Mouse (Mus musculus) stomach, embryonic 14.5 days (tissue): Measurements from ENCODE around the gene Hgfac. TPM values are rescaled to one million over a fixed set of nuclear protein-coding genes. Genes with fewer than 3 reads are reported as not detected.

Experiments used
- ATAC-seq: fragments of 200-750 bp; cut with Nextera tagmentation; 2 replicates; pipeline ENCODE4 v1.8.0; 2017; ENCODE audit warnings: low read depth, moderate TSS enrichment; ENCODE audit not compliant: insufficient number of reproducible peaks, insufficient read depth, low FRiP score
- H3K27ac ChIP-seq: fragments of 300-500 bp; sonication (generic); 2 replicates; pipeline ENCODE4 v1.5.1; 2014; ENCODE audit warnings: mild to moderate bottlenecking, low read length, moderate library complexity, mixed read lengths
- H3K27me3 ChIP-seq: fragments of 300-500 bp; sonication (generic); 2 replicates; pipeline ENCODE4 v1.6.1; 2014; ENCODE audit warnings: low read length, control low read depth, mixed read lengths; ENCODE audit not compliant: control insufficient read depth, insufficient read depth
- H3K36me3 ChIP-seq: fragments of 300-500 bp; sonication (generic); 2 replicates; pipeline ENCODE4 v1.6.1; 2014; ENCODE audit warnings: mild to moderate bottlenecking, control low read depth, low read length, moderate library complexity, mixed read lengths; ENCODE audit not compliant: control insufficient read depth, insufficient read depth
- H3K4me1 ChIP-seq: fragments of 300-500 bp; sonication (generic); 2 replicates; pipeline ENCODE4 v1.6.1; 2014; ENCODE audit warnings: low read length, control low read depth, mixed read lengths; ENCODE audit not compliant: control insufficient read depth, insufficient read depth
- H3K4me2 ChIP-seq: fragments of 300-500 bp; sonication (generic); replicated peaks from 2 replicates; pipeline ENCODE4 v1.6.1; 2014; ENCODE audit warnings: low read depth, low read length, control low read depth
- H3K4me3 ChIP-seq: fragments of 300-500 bp; sonication (generic); 2 replicates; pipeline ENCODE4 v1.5.1; 2014; ENCODE audit warnings: low read depth, low read length, control low read depth
- H3K9ac ChIP-seq: fragments of 300-500 bp; sonication (generic); replicated peaks from 2 replicates; pipeline ENCODE4 v1.6.1; 2014; ENCODE audit warnings: low read depth, mild to moderate bottlenecking, control low read depth, low read length, moderate library complexity, mixed read lengths
- H3K9me3 ChIP-seq: fragments of 300-500 bp; sonication (generic); 2 replicates; pipeline ENCODE4 v1.6.1; 2016; ENCODE audit warnings: low read depth, low read length, control low read depth; ENCODE audit not compliant: control insufficient read depth
- WGBS: fragments of 180-500 bp; shearing (Covaris S2); extraction: QIAGEN DNeasy Blood & Tissue Kit; methylation state at CpG from one replicate; pipeline ENCODE4 v1.1.7; 2014; 5-methylcytosine and 5-hydroxymethylcytosine counted together
- polyA plus RNA-seq: library from polyadenylated mRNA; unstranded; fragments of >200 nt; fragmentation: Nextera tagmentation; extraction: Ambion mirVana; gene quantifications from 2 replicates; pipeline ENCODE4 v1.2.1, GENCODE M21; 2014

The Hgfac gene
- polyA plus RNA-seq, 1 experiment from 2014 or later: 0.58 TPM

DNA sequence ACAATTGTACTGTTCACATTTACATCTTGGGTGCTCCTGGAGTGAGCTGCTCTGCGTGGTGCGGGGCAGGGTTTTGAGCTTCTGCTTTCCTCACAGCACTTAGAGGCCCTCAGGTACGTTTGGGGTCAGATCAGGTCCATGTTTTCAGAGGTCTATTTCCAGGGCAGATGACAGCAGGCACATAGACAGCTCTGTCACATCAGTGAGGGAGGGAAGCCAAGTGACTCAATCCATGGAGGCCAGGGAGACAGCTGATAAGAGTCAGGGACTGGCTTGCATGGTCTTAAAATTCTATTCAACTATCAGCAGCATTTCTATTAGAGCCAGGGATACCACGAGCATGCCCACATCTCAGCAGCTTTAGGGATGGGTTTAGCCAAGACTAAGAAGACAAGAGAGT, 32.1 kb upstream of the Hgfac start:
- 88% methylated on average over 4 of the region's 4 CpGs for WGBS

GRCm38 (mm10) chr5:35010656-35011055, 30.7 kb upstream of the Hgfac start:
- Histone ChIP-seq H3K4me1 (no peaks in the 10 kb centered on the region), H3K4me2 (no peak overlapping the region), H3K4me3 (no peak overlapping the region), H3K9me3 (no peaks in the 10 kb centered on the region), H3K27ac (no peak overlapping the region), H3K36me3 (peaks cover 3% of the 10 kb centered on the region; the same call in 1 of the 2 replicates), H3K9ac (no peak overlapping the region), H3K27me3 (no peaks in the 10 kb centered on the region)
- 68% methylated on average over 5 of the region's 5 CpGs for WGBS
- ATAC-seq: no peak

More for the DNA sequence above, 32.1 kb upstream of the Hgfac start:
- H3K4me2 ChIP-seq: no peak overlapping the region
- H3K4me1 ChIP-seq: no peaks in the 10 kb centered on the region
- H3K36me3 ChIP-seq: peaks cover 3% of the 10 kb centered on the region; the same call in 1 of the 2 replicates
- H3K4me3 ChIP-seq: no peak overlapping the region
- H3K27me3 ChIP-seq: no peaks in the 10 kb centered on the region
- H3K27ac ChIP-seq: no peak overlapping the region
- no peak for ATAC-seq
- no peak overlapping the region for H3K9ac ChIP-seq
- H3K9me3 ChIP-seq: no peaks in the 10 kb centered on the region

DNA sequence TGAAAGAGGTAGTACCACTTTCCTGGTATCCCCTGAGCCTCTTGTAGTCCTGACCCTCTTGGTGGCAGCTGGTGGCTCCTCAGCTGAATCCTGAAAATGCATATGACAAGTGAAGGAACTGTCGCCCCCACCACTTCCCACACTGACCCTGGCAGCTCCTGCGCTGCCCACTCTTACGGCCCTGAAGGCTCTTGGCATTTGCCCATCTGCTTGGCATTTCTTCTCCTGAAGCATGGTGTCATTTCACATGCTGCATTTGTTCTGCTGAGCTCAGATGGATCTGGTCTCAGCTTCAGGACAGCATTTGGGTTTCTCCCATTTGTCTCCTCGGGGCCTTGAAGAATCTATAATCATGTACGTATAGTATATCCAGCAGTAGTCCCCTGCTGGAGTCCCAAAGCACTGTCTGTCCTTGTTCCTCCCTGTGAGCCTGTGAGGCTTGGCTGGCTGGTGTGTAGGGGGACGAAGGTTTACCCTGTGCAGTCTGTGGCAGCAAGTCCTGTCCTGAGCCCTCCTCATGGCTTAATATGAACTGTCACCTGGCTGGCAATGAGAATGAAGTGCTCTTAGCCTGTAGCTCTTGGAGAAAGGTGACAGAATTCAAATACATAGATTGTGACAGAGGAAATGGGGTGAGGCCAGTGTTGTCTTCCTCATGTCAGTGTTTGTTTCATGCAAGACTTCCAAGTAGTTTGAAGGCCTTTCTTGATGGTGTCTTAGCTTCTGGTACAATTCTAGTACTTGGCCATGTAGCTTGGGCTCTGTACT, 30.0 kb upstream of the Hgfac start:
- Histone ChIP-seq H3K27me3 (no peaks in the 10 kb centered on the region), H3K4me1 (no peaks in the 10 kb centered on the region), H3K4me3 (no peak overlapping the region), H3K9ac (no peak overlapping the region), H3K27ac (no peak overlapping the region), H3K36me3 (peaks cover 3% of the 10 kb centered on the region; the same call in 1 of the 2 replicates), H3K4me2 (no peak overlapping the region), H3K9me3 (no peaks in the 10 kb centered on the region)
- 93% methylated on average over 6 of the region's 6 CpGs for WGBS
- ATAC-seq: no peak

DNA sequence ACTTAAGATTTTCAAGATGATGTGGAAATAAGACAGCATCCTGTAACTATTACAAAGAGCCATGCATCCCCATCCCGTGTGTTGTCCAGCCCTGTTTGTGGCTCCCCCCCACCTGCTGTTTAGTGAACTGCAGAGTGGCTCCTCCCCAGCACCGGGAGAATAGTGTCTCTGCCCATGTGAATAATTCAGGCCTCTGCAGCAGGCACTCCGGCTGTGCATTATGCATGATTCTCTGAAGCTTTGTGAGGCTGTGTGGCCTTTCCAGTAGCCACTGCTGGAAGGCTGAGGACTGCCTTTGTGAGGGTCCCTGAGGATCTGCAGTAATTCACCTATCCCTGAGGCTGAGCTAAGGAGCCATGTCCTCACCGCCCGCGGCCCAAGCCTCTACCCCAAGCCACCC, 27.3 kb upstream of the Hgfac start:
- Histone ChIP-seq H3K27ac (no peak overlapping the region), H3K27me3 (no peaks in the 10 kb centered on the region), H3K36me3 (peaks cover 3% of the 10 kb centered on the region; the same call in 1 of the 2 replicates), H3K9ac (no peak overlapping the region), H3K4me1 (no peaks in the 10 kb centered on the region), H3K4me3 (no peak overlapping the region), H3K4me2 (no peak overlapping the region), H3K9me3 (no peaks in the 10 kb centered on the region)
- 86% methylated on average over 6 of the region's 6 CpGs for WGBS
- ATAC-seq: no peak

GRCm38 (mm10) chr5:35019673-35020300, 21.5 kb upstream of the Hgfac start:
- no peaks in the 10 kb centered on the region for H3K9me3 ChIP-seq
- peaks cover 24% of the 10 kb centered on the region for H3K36me3 ChIP-seq
- H3K4me3 ChIP-seq: no peak overlapping the region
- WGBS: 65% methylated on average over 9 of the region's 9 CpGs
- no peak overlapping the region for H3K4me2 ChIP-seq
- peak overlapping the region; percentile 69; the same call in 1 of the 2 replicates for H3K27ac ChIP-seq
- no peaks in the 10 kb centered on the region for H3K27me3 ChIP-seq
- ATAC-seq: no peak
- H3K9ac ChIP-seq: no peak overlapping the region
- peaks cover 2% of the 10 kb centered on the region; the same call in 1 of the 2 replicates for H3K4me1 ChIP-seq

GRCm38 (mm10) chr5:35020410-35021241, 20.7 kb upstream of the Hgfac start:
- Histone ChIP-seq H3K9ac (no peak overlapping the region), H3K4me2 (no peak overlapping the region), H3K4me3 (no peak overlapping the region), H3K27ac (peak overlapping the region; percentile 69; the same call in 1 of the 2 replicates), H3K36me3 (peaks cover 28% of the 10 kb centered on the region), H3K4me1 (peaks cover 2% of the 10 kb centered on the region; the same call in 1 of the 2 replicates), H3K9me3 (no peaks in the 10 kb centered on the region), H3K27me3 (no peaks in the 10 kb centered on the region)
- WGBS: 68% methylated on average over 9 of the region's 9 CpGs
- ATAC-seq: peak; percentile 62; the same call in 1 of the 2 replicates

DNA sequence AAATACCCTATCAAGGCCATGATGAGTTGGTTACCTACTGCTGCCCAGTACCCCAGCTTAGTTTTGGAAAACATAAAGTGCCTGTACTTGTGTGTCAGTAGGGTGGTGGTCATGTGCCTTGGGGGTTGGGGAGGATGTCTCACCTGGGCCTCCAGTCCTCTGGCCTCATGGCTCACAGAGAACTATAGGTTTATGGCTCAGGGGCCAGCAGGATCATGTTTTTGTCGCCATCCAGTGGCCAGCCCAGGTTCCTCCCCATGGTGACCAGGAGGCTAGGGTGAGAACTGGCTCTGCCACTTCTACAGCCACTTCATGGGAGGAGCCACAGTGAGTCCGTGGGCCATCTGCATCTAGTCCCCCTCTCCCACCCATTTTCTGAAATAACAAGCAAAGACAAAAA, 16.3 kb upstream of the Hgfac start:
- peaks cover 2% of the 10 kb centered on the region; the same call in 1 of the 2 replicates for H3K4me1 ChIP-seq
- ATAC-seq: peak; percentile 31; the same call in 1 of the 2 replicates
- no peak overlapping the region for H3K4me3 ChIP-seq
- 20% methylated on average over 2 of the region's 2 CpGs for WGBS
- H3K9ac ChIP-seq: no peak overlapping the region
- H3K27ac ChIP-seq: no peak overlapping the region
- H3K9me3 ChIP-seq: no peaks in the 10 kb centered on the region
- H3K27me3 ChIP-seq: no peaks in the 10 kb centered on the region
- peaks cover 70% of the 10 kb centered on the region for H3K36me3 ChIP-seq
- H3K4me2 ChIP-seq: no peak overlapping the region

DNA sequence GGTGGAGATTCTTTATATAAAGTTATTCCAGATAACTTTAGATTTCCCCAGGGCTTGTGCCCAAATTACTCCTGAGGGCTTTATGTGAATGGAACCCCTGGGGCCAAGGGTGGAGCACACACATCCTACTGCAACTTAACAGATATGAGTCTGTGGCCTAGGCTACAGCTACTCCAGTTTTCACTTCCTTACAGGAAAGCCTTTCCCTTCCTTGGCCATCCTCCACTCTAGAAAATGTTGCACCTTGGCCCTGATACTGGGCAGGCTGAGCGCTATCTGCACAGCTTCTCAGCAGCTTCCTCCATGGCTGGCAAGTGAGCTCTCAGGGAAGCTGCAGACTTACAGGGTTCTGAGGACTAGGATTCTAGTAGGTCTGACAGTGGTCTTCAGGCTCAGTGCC, 12.0 kb upstream of the Hgfac start:
- no peak for ATAC-seq
- no peak overlapping the region for H3K4me2 ChIP-seq
- WGBS: 100% methylated on average over 1 of the region's 1 CpGs
- H3K4me3 ChIP-seq: no peak overlapping the region
- H3K27me3 ChIP-seq: no peaks in the 10 kb centered on the region
- H3K27ac ChIP-seq: no peak overlapping the region
- H3K4me1 ChIP-seq: no peaks in the 10 kb centered on the region
- no peak overlapping the region for H3K9ac ChIP-seq
- no peaks in the 10 kb centered on the region for H3K9me3 ChIP-seq
- H3K36me3 ChIP-seq: peaks cover 67% of the 10 kb centered on the region
